Mouse (Mus musculus): ENCODE measurements around the gene Hdac7. TPM values are rescaled to one million over a fixed set of nuclear protein-coding genes. Genes with fewer than 3 reads are reported as not detected.
"Not testable (repeated sequence)": the region's sequence is repeated elsewhere in the genome, so short reads cannot be mapped to it uniquely, and the experiment has no call there.

Gene Hdac7
- total and polyA plus RNA-seq, 2 experiments from 2014 or later, result 23.7 to 28.6 TPM

GRCm38 (mm10) chr15:97878696-97879328 is 34.5 kb upstream of the Hdac7 start:
- Histone ChIP-seq H3K9ac (replicated peaks; ENCODE audit: low read length) (no peak overlapping the region), H3K36me3 (ENCODE audit: insufficient read depth, low read length) (no peaks in the 10 kb centered on the region), H3K4me3 (ENCODE audit: low read length) (no peak overlapping the region), H3K4me1 (ENCODE audit: insufficient read depth, low read length) (no peaks in the 10 kb centered on the region), H3K9me3 (ENCODE audit: low read length) (no peaks in the 10 kb centered on the region), H3K4me2 (ENCODE audit: low read depth, low read length) (no peak overlapping the region), H3K27ac (no peak overlapping the region), H3K27me3 (ENCODE audit: insufficient read depth, low read length) (no peaks in the 10 kb centered on the region)
- no peak for ATAC-seq
- no peak for TF ChIP-seq CTCF (IDR thresholded peaks at IDR 0.05; ENCODE audit: low read depth)
- no peak for DNase-seq (ENCODE audit: low spot score)
- WGBS, result 75% methylated on average over 7 of the region's 7 CpGs

GRCm38 (mm10) chr15:97875784-97876183 is 31.5 kb upstream of the Hdac7 start:
- Histone ChIP-seq H3K9ac (replicated peaks; ENCODE audit: low read length) (no peak overlapping the region), H3K36me3 (ENCODE audit: insufficient read depth, low read length) (no peaks in the 10 kb centered on the region), H3K27ac (no peak overlapping the region), H3K9me3 (ENCODE audit: low read length) (no peaks in the 10 kb centered on the region), H3K4me2 (ENCODE audit: low read depth, low read length) (no peak overlapping the region), H3K27me3 (ENCODE audit: insufficient read depth, low read length) (no peaks in the 10 kb centered on the region), H3K4me3 (ENCODE audit: low read length) (no peak overlapping the region), H3K4me1 (ENCODE audit: insufficient read depth, low read length) (no peaks in the 10 kb centered on the region)
- no peak for TF ChIP-seq CTCF (IDR thresholded peaks at IDR 0.05; ENCODE audit: low read depth)
- ATAC-seq (no peak), DNase-seq (ENCODE audit: low spot score) (no peak)
- WGBS, result 89% methylated on average over 8 of the region's 8 CpGs

- Histone ChIP-seq H3K4me3 (ENCODE audit: low read length) (no peak overlapping the region), H3K9me3 (ENCODE audit: low read length) (no peaks in the 10 kb centered on the region), H3K27me3 (ENCODE audit: insufficient read depth, low read length) (no peaks in the 10 kb centered on the region), H3K4me1 (ENCODE audit: insufficient read depth, low read length) (no peaks in the 10 kb centered on the region), H3K9ac (replicated peaks; ENCODE audit: low read length) (no peak overlapping the region), H3K27ac (no peak overlapping the region), H3K4me2 (ENCODE audit: low read depth, low read length) (no peak overlapping the region), H3K36me3 (ENCODE audit: insufficient read depth, low read length) (no peaks in the 10 kb centered on the region)
- WGBS, result 80% methylated on average over 9 of the region's 9 CpGs
- TF ChIP-seq CTCF (IDR thresholded peaks at IDR 0.05; ENCODE audit: low read depth), result no peak
- no peak for DNase-seq (ENCODE audit: low spot score)
- no peak for ATAC-seq
Observed at GRCm38 (mm10) chr15:97873717-97874116, 29.4 kb upstream of the Hdac7 start.

DNA sequence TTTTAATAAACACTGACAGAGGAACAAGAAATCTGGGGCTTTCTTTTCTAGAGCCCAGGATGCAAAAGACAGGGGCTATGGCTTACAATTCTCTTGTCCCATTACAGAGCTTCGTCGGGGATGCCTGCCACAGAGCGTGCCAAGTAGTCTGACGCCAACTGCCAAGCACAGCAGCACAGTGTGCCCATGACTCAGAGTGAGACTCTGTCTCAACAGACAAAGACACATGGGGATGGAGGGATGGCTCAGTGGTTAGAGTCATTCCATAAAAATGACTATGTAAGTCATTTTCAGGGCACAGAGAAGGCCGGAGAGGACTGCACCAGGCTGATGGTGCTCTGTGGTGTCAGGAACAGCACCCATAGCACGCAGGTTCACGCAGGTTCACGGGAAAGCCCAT is 27.9 kb upstream of the Hdac7 start:
- H3K4me2 ChIP-seq (ENCODE audit: low read depth, low read length), result no peak overlapping the region
- ATAC-seq (no peak), DNase-seq (ENCODE audit: low spot score) (no peak)
- TF ChIP-seq CTCF (IDR thresholded peaks at IDR 0.05; ENCODE audit: low read depth), result no peak
- no peaks in the 10 kb centered on the region for H3K9me3 ChIP-seq (ENCODE audit: low read length)
- no peaks in the 10 kb centered on the region for H3K27me3 ChIP-seq (ENCODE audit: insufficient read depth, low read length)
- H3K4me1 ChIP-seq (ENCODE audit: insufficient read depth, low read length), result no peaks in the 10 kb centered on the region
- H3K9ac ChIP-seq (replicated peaks; ENCODE audit: low read length), result no peak overlapping the region
- H3K27ac ChIP-seq, result no peak overlapping the region
- no peak overlapping the region for H3K4me3 ChIP-seq (ENCODE audit: low read length)
- WGBS, result 73% methylated on average over 8 of the region's 8 CpGs
- no peaks in the 10 kb centered on the region for H3K36me3 ChIP-seq (ENCODE audit: insufficient read depth, low read length)

DNA sequence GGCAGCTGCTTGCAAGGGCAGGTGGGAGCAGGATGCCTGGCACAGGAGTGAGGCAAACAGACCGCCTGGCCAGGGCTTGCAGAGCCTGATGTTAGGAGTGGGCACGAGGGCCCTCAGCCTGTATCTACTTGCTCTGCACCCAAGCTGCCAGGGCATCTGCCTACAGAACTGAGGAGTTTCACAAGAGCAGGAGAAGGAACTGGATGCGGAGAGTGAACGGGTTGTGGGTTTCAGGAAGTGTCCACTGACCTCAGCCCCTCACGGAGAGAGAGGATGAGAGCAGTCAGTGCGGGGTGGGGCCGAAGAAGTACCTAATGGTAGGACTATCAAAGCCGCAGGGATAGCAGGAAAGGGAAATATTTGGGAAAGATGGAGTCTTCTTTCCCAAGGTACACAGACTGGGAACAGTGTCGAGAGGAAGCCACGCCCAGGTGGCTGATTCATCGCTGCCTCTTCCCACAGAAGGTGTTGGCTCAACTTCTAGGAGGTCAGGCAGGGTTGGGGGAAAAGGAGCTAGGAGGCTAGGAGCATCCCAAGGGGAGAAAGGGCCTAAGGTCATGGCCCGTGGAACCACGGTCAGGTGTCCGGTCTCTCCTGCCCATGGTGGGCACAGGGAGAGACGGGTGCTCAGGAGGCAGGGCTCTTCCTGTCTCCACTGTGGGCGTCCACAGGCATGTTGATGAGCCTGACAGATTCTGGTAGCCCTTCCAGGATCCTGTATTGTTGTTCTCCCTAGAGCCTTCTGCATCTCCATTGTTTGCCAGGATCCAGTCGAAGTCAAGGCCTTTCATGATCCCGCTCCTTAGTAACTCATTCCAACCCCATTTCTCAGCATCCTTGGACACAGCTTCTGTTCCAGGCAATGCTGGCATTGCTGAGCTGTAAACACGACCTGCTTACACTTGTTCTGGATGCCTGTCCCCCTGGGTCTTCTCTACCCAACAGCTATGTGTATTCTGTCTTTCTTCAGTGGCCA is 27.0 kb upstream of the Hdac7 start:
- H3K9me3 ChIP-seq (ENCODE audit: low read length), result no peaks in the 10 kb centered on the region
- DNase-seq (ENCODE audit: low spot score) (no peak), ATAC-seq (no peak)
- TF ChIP-seq CTCF (IDR thresholded peaks at IDR 0.05; ENCODE audit: low read depth), result no peak
- 75% methylated on average over 18 of the region's 19 CpGs for WGBS
- no peaks in the 10 kb centered on the region for H3K4me1 ChIP-seq (ENCODE audit: insufficient read depth, low read length)
- no peak overlapping the region for H3K27ac ChIP-seq
- no peaks in the 10 kb centered on the region for H3K27me3 ChIP-seq (ENCODE audit: insufficient read depth, low read length)
- no peaks in the 10 kb centered on the region for H3K36me3 ChIP-seq (ENCODE audit: insufficient read depth, low read length)
- no peak overlapping the region for H3K4me3 ChIP-seq (ENCODE audit: low read length)
- H3K4me2 ChIP-seq (ENCODE audit: low read depth, low read length), result no peak overlapping the region
- no peak overlapping the region for H3K9ac ChIP-seq (replicated peaks; ENCODE audit: low read length)

DNA sequence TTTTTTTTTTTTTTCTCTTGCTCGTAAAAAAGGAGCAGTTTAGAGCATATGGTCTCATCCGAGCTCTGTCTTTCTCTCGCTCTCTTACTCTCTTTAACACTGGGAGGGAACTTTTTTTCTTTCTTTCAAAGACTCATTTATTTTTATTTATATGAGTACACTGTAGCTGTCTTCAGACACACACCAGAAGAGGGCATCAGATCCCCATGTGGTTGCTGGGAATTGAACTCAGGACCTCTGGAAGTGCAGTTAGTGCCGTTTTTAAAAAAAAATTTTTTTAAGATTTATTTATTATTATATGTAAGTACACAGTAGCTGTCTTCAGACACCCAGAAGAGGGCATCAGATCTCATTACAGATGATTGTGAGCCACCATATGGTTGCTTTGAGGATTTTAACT is 25.8 kb upstream of the Hdac7 start:
- not testable (repeated sequence) for ATAC-seq; H3K36me3 ChIP-seq (ENCODE audit: insufficient read depth, low read length); H3K4me2 ChIP-seq (ENCODE audit: low read depth, low read length); H3K27me3 ChIP-seq (ENCODE audit: insufficient read depth, low read length); H3K4me3 ChIP-seq (ENCODE audit: low read length); H3K4me1 ChIP-seq (ENCODE audit: insufficient read depth, low read length); DNase-seq (ENCODE audit: low spot score); H3K9me3 ChIP-seq (ENCODE audit: low read length); H3K27ac ChIP-seq; H3K9ac ChIP-seq (replicated peaks; ENCODE audit: low read length)
- WGBS, result 77% methylated on average over 4 of the region's 4 CpGs

DNA sequence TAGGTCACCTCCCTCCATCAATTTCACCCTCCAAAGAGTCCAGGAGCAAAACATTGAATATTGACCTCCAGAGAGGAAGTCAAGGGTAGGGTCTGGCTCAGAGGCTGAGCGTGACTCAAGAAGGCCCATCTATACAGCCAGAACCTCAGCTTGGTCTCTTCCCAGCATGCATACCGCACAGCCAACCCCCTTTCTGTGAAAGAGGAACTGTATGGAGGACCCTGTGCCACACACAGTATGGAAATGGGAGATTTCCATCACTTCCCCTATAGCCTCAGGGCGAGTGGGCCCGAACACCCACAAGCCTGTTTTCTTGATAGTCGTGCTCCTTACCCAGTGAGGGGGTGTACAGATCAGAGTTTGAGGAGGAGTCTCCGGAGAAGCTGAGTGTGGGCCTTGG is 24.7 kb upstream of the Hdac7 start:
- no peaks in the 10 kb centered on the region for H3K36me3 ChIP-seq (ENCODE audit: insufficient read depth, low read length)
- 89% methylated on average over 6 of the region's 6 CpGs for WGBS
- H3K27ac ChIP-seq, result no peak overlapping the region
- H3K4me2 ChIP-seq (ENCODE audit: low read depth, low read length), result no peak overlapping the region
- no peaks in the 10 kb centered on the region for H3K9me3 ChIP-seq (ENCODE audit: low read length)
- no peaks in the 10 kb centered on the region for H3K4me1 ChIP-seq (ENCODE audit: insufficient read depth, low read length)
- DNase-seq (ENCODE audit: low spot score) (no peak), ATAC-seq (no peak)
- no peak for TF ChIP-seq CTCF (IDR thresholded peaks at IDR 0.05; ENCODE audit: low read depth)
- no peaks in the 10 kb centered on the region for H3K27me3 ChIP-seq (ENCODE audit: insufficient read depth, low read length)
- H3K9ac ChIP-seq (replicated peaks; ENCODE audit: low read length), result no peak overlapping the region
- H3K4me3 ChIP-seq (ENCODE audit: low read length), result no peak overlapping the region

Data from hindbrain, postnatal 0 days (tissue).